Mouse (Mus musculus) neural tube, embryonic 13.5 days (tissue): Measurements from ENCODE around the gene Rcbtb2. TPM values are rescaled to one million over a fixed set of nuclear protein-coding genes. Genes with fewer than 3 reads are reported as not detected.

Source experiments
- ATAC-seq: fragments of 200-750 bp; cut with Nextera tagmentation; 2 replicates; pipeline ENCODE4 v1.8.0; 2017; ENCODE audit warnings: low read depth, mild to moderate bottlenecking, moderate TSS enrichment, moderate library complexity
- H3K27ac ChIP-seq: fragments of 300-500 bp; sonication (generic); replicated peaks from 2 replicates; pipeline ENCODE4 v1.5.1; 2015; ENCODE audit warnings: moderate library complexity, mild to moderate bottlenecking, inconsistent platforms
- H3K27me3 ChIP-seq: fragments of 300-500 bp; sonication (generic); 2 replicates; pipeline ENCODE4 v1.6.1; 2015; ENCODE audit warnings: mild to moderate bottlenecking, inconsistent platforms
- H3K36me3 ChIP-seq: fragments of 300-500 bp; sonication (generic); 2 replicates; pipeline ENCODE4 v1.6.1; 2015; ENCODE audit warnings: mild to moderate bottlenecking, inconsistent platforms
- H3K4me1 ChIP-seq: fragments of 300-500 bp; sonication (generic); replicated peaks from 2 replicates; pipeline ENCODE4 v1.6.1; 2015; ENCODE audit warnings: inconsistent platforms
- H3K4me2 ChIP-seq: fragments of 300-500 bp; sonication (generic); 2 replicates; pipeline ENCODE4 v1.6.1; 2015; ENCODE audit warnings: inconsistent platforms, mild to moderate bottlenecking, moderate library complexity
- H3K4me3 ChIP-seq: fragments of 300-500 bp; sonication (generic); 2 replicates; pipeline ENCODE4 v1.5.1; 2015; ENCODE audit warnings: mild to moderate bottlenecking, inconsistent platforms
- H3K9ac ChIP-seq: fragments of 300-500 bp; sonication (generic); 2 replicates; pipeline ENCODE4 v1.6.1; 2015; ENCODE audit warnings: moderate library complexity, mild to moderate bottlenecking, inconsistent platforms
- H3K9me3 ChIP-seq: fragments of 300-500 bp; sonication (generic); 2 replicates; pipeline ENCODE4 v1.6.1; 2016; ENCODE audit warnings: inconsistent platforms
- WGBS: fragments of 180-500 bp; shearing (Covaris S2); methylation state at CpG from one replicate; pipeline ENCODE4 v1.1.7; 2015; 5-methylcytosine and 5-hydroxymethylcytosine counted together
- polyA plus RNA-seq: library from polyadenylated mRNA; unstranded; fragments of >200 nt; fragmentation: Nextera tagmentation; extraction: Ambion mirVana; gene quantifications from 2 replicates; pipeline ENCODE4 v1.2.1, GENCODE M21; 2015

Rcbtb2 gene
- polyA plus RNA-seq, 1 experiment from 2014 or later = 81.2 TPM

- WGBS = 81% methylated on average over 7 of the region's 7 CpGs
- no peak overlapping the region for H3K9ac ChIP-seq
- H3K4me2 ChIP-seq = no peak overlapping the region
- H3K4me1 ChIP-seq = 0 out of 2 replicates have a peak, but pooled peaks cover 3% of the 10 kb centered on the region
- no peaks in the 10 kb centered on the region for H3K36me3 ChIP-seq
- no peak overlapping the region for H3K27ac ChIP-seq
- H3K27me3 ChIP-seq = no peaks in the 10 kb centered on the region
- ATAC-seq = no peak
- no peak overlapping the region for H3K4me3 ChIP-seq
- H3K9me3 ChIP-seq = no peaks in the 10 kb centered on the region
Measured at GRCm38 (mm10) chr14:73117411-73118392, 5.1 kb upstream of the Rcbtb2 start.

- no peak overlapping the region for H3K4me3 ChIP-seq
- H3K4me1 ChIP-seq = 0 out of 2 replicates have a peak, but pooled peaks cover 3% of the 10 kb centered on the region
- 71% methylated on average over 14 of the region's 14 CpGs for WGBS
- no peaks in the 10 kb centered on the region for H3K9me3 ChIP-seq
- no peak overlapping the region for H3K27ac ChIP-seq
- ATAC-seq = no peak
- no peak overlapping the region for H3K4me2 ChIP-seq
- H3K36me3 ChIP-seq = no peaks in the 10 kb centered on the region
- H3K27me3 ChIP-seq = no peaks in the 10 kb centered on the region
- no peak overlapping the region for H3K9ac ChIP-seq
Measured at GRCm38 (mm10) chr14:73118482-73119347, 4.1 kb upstream of the Rcbtb2 start.

GRCm38 (mm10) chr14:73119459-73119858, 3.4 kb upstream of the Rcbtb2 start:
- no peak for ATAC-seq
- no peak overlapping the region for H3K4me2 ChIP-seq
- no peak overlapping the region for H3K9ac ChIP-seq
- H3K36me3 ChIP-seq = no peaks in the 10 kb centered on the region
- H3K9me3 ChIP-seq = no peaks in the 10 kb centered on the region
- no peak overlapping the region for H3K27ac ChIP-seq
- no peak overlapping the region for H3K4me3 ChIP-seq
- H3K4me1 ChIP-seq = 0 out of 2 replicates have a peak, but pooled peaks cover 3% of the 10 kb centered on the region
- H3K27me3 ChIP-seq = no peaks in the 10 kb centered on the region
- 41% methylated on average over 6 of the region's 6 CpGs for WGBS

GRCm38 (mm10) chr14:73119966-73120365, 2.9 kb upstream of the Rcbtb2 start:
- 54% methylated on average over 2 of the region's 2 CpGs for WGBS
- Histone ChIP-seq H3K4me2 (no peak overlapping the region), H3K9ac (no peak overlapping the region), H3K36me3 (no peaks in the 10 kb centered on the region), H3K4me1 (0 out of 2 replicates have a peak, but pooled peaks cover 3% of the 10 kb centered on the region), H3K27me3 (no peaks in the 10 kb centered on the region), H3K9me3 (no peaks in the 10 kb centered on the region), H3K27ac (no peak overlapping the region), H3K4me3 (no peak overlapping the region)
- ATAC-seq = no peak

GRCm38 (mm10) chr14:73122211-73122922, 470 bp upstream of the Rcbtb2 start:
- 0 out of 2 replicates have a peak, but pooled peaks cover 3% of the 10 kb centered on the region for H3K4me1 ChIP-seq
- WGBS = 64% methylated on average over 4 of the region's 4 CpGs
- no peak overlapping the region for H3K4me3 ChIP-seq
- ATAC-seq = no peak
- no peaks in the 10 kb centered on the region for H3K9me3 ChIP-seq
- no peaks in the 10 kb centered on the region for H3K36me3 ChIP-seq
- no peaks in the 10 kb centered on the region for H3K27me3 ChIP-seq
- no peak overlapping the region for H3K9ac ChIP-seq
- no peak overlapping the region for H3K4me2 ChIP-seq
- H3K27ac ChIP-seq = no peak overlapping the region

- no peak overlapping the region for H3K27ac ChIP-seq
- no peaks in the 10 kb centered on the region for H3K36me3 ChIP-seq
- ATAC-seq = no peak
- no peak overlapping the region for H3K9ac ChIP-seq
- no peak overlapping the region for H3K4me2 ChIP-seq
- no peaks in the 10 kb centered on the region for H3K27me3 ChIP-seq
- 93% methylated on average over 9 of the region's 9 CpGs for WGBS
- 0 out of 2 replicates have a peak, but pooled peaks cover 3% of the 10 kb centered on the region for H3K4me1 ChIP-seq
- H3K4me3 ChIP-seq = no peak overlapping the region
- no peaks in the 10 kb centered on the region for H3K9me3 ChIP-seq
Measured at GRCm38 (mm10) chr14:73123381-73123780, 544 bp downstream of the Rcbtb2 start.

- Histone ChIP-seq H3K27ac (no peak overlapping the region), H3K9me3 (no peaks in the 10 kb centered on the region), H3K27me3 (no peaks in the 10 kb centered on the region), H3K4me1 (0 out of 2 replicates have a peak, but pooled peaks cover 3% of the 10 kb centered on the region), H3K4me2 (no peak overlapping the region), H3K36me3 (no peaks in the 10 kb centered on the region), H3K4me3 (no peak overlapping the region), H3K9ac (no peak overlapping the region)
- WGBS = 83% methylated on average over 9 of the region's 9 CpGs
- no peak for ATAC-seq
Measured at GRCm38 (mm10) chr14:73123786-73124185, 949 bp downstream of the Rcbtb2 start.

GRCm38 (mm10) chr14:73130519-73130918, 7.7 kb downstream of the Rcbtb2 start:
- ATAC-seq = no peak

GRCm38 (mm10) chr14:73131856-73132410, 9.1 kb downstream of the Rcbtb2 start:
- Histone ChIP-seq H3K4me2 (no peak overlapping the region), H3K27me3 (no peaks in the 10 kb centered on the region), H3K4me1 (no peaks in the 10 kb centered on the region), H3K9me3 (no peaks in the 10 kb centered on the region), H3K27ac (no peak overlapping the region), H3K4me3 (no peak overlapping the region), H3K36me3 (no peaks in the 10 kb centered on the region), H3K9ac (no peak overlapping the region)
- WGBS = 91% methylated on average over 16 of the region's 16 CpGs
- no peak for ATAC-seq

More at GRCm38 (mm10) chr14:73130519-73130918, 7.7 kb downstream of the Rcbtb2 start:
- Histone ChIP-seq H3K27me3 (no peaks in the 10 kb centered on the region), H3K9ac (no peak overlapping the region), H3K9me3 (no peaks in the 10 kb centered on the region), H3K4me3 (no peak overlapping the region), H3K27ac (no peak overlapping the region), H3K4me1 (no peaks in the 10 kb centered on the region), H3K4me2 (no peak overlapping the region), H3K36me3 (no peaks in the 10 kb centered on the region)
- WGBS = 65% methylated on average over 5 of the region's 5 CpGs

GRCm38 (mm10) chr14:73132731-73133130, 9.9 kb downstream of the Rcbtb2 start:
- Histone ChIP-seq H3K27me3 (no peaks in the 10 kb centered on the region), H3K27ac (no peak overlapping the region), H3K4me2 (no peak overlapping the region), H3K9ac (no peak overlapping the region), H3K36me3 (no peaks in the 10 kb centered on the region), H3K4me1 (no peaks in the 10 kb centered on the region), H3K9me3 (no peaks in the 10 kb centered on the region), H3K4me3 (no peak overlapping the region)
- ATAC-seq = no peak
- WGBS = 71% methylated on average over 4 of the region's 4 CpGs

GRCm38 (mm10) chr14:73137234-73137633, 14.4 kb downstream of the Rcbtb2 start:
- Histone ChIP-seq H3K27me3 (no peaks in the 10 kb centered on the region), H3K9me3 (no peaks in the 10 kb centered on the region), H3K9ac (no peak overlapping the region), H3K4me2 (no peak overlapping the region), H3K27ac (no peak overlapping the region), H3K4me1 (peaks cover 6% of the 10 kb centered on the region), H3K36me3 (no peaks in the 10 kb centered on the region), H3K4me3 (no peak overlapping the region)
- 80% methylated on average over 5 of the region's 5 CpGs for WGBS
- ATAC-seq = no peak
